Mouse (Mus musculus) forebrain, embryonic 14.5 days (tissue): ENCODE data around the gene Lyrm7. TPM values are rescaled to one million over a fixed set of nuclear protein-coding genes. Genes with fewer than 3 reads are reported as not detected.

Experiments
- ATAC-seq: fragments of 200-750 bp; cut with Nextera tagmentation; 2 replicates; pipeline ENCODE4 v1.8.0; 2017; ENCODE audit warnings: mild to moderate bottlenecking, moderate library complexity
- DNase-seq: peaks from one replicate; pipeline ENCODE4 v3.0.0-alpha.2; 2015; ENCODE audit warnings: low spot score
- H3K27ac ChIP-seq: fragments of 300-500 bp; sonication (generic); 2 replicates; pipeline ENCODE4 v1.5.1; 2014; ENCODE audit warnings: low read depth, mild to moderate bottlenecking, control low read depth, low read length, moderate library complexity
- H3K27me3 ChIP-seq: fragments of 300-500 bp; sonication (generic); replicated peaks from 2 replicates; pipeline ENCODE4 v1.6.1; 2014; ENCODE audit warnings: low read length, control low read depth, mixed read lengths; ENCODE audit not compliant: control insufficient read depth, insufficient read depth
- H3K36me3 ChIP-seq: fragments of 300-500 bp; sonication (generic); 2 replicates; pipeline ENCODE4 v1.6.1; 2014; ENCODE audit warnings: low read length, control low read depth; ENCODE audit not compliant: control insufficient read depth, insufficient read depth
- H3K4me1 ChIP-seq: fragments of 300-500 bp; sonication (generic); 2 replicates; pipeline ENCODE4 v1.6.1; 2014; ENCODE audit warnings: antibody characterized with exemption, low read length, control low read depth; ENCODE audit not compliant: control insufficient read depth, insufficient read depth
- H3K4me2 ChIP-seq: fragments of 300-500 bp; sonication (generic); 2 replicates; pipeline ENCODE4 v1.6.1; 2014; ENCODE audit warnings: mild to moderate bottlenecking, control low read depth, low read length
- H3K4me3 ChIP-seq: fragments of 300-500 bp; sonication (generic); 2 replicates; pipeline ENCODE4 v1.5.1; 2014; ENCODE audit warnings: low read depth, low read length, control low read depth
- H3K9ac ChIP-seq: fragments of 300-500 bp; sonication (generic); 2 replicates; pipeline ENCODE4 v1.6.1; 2014; ENCODE audit warnings: mild to moderate bottlenecking, low read length, control low read depth, moderate library complexity
- H3K9me3 ChIP-seq: fragments of 300-500 bp; sonication (generic); replicated peaks from 2 replicates; pipeline ENCODE4 v1.6.1; 2016; ENCODE audit warnings: low read length, control low read depth, mixed read lengths; ENCODE audit not compliant: control insufficient read depth
- WGBS: fragments of 180-500 bp; shearing (Covaris S2); extraction: QIAGEN DNeasy Blood & Tissue Kit; methylation state at CpG from one replicate; pipeline ENCODE4 v1.1.7; 2014; 5-methylcytosine and 5-hydroxymethylcytosine counted together
- polyA plus RNA-seq: library from polyadenylated mRNA; unstranded; fragments of >200 nt; fragmentation: Nextera tagmentation; extraction: Ambion mirVana; gene quantifications from 2 replicates; pipeline ENCODE4 v1.2.1, GENCODE M21; 2014

The Lyrm7 gene
- polyA plus RNA-seq, 1 experiment from 2014 or later: 13.2 TPM

- 72% methylated on average over 7 of the region's 7 CpGs for WGBS
- Histone ChIP-seq H3K36me3 (peaks cover 55% of the 10 kb centered on the region), H3K9me3 (no peaks in the 10 kb centered on the region), H3K27ac (no peak overlapping the region), H3K4me3 (no peak overlapping the region), H3K9ac (no peak overlapping the region), H3K4me2 (no peak overlapping the region), H3K4me1 (peaks cover 13% of the 10 kb centered on the region), H3K27me3 (no peaks in the 10 kb centered on the region)
- DNase-seq (no peak), ATAC-seq (no peak)
These were observed 11.3 kb upstream of the Lyrm7 start for GRCm38 (mm10) chr11:54871831-54872537.

- Histone ChIP-seq H3K27ac (no peak overlapping the region), H3K9ac (no peak overlapping the region; the same call in 1 of the 2 replicates), H3K4me2 (no peak overlapping the region), H3K4me3 (no peak overlapping the region), H3K9me3 (no peaks in the 10 kb centered on the region), H3K4me1 (peaks cover 13% of the 10 kb centered on the region), H3K36me3 (peaks cover 50% of the 10 kb centered on the region), H3K27me3 (no peaks in the 10 kb centered on the region)
- DNase-seq: no peak
- ATAC-seq: no peak
- WGBS: 83% methylated on average over 3 of the region's 3 CpGs
These were observed 8.6 kb upstream of the Lyrm7 start for GRCm38 (mm10) chr11:54869318-54869717.

- no peak overlapping the region for H3K4me3 ChIP-seq
- peaks cover 41% of the 10 kb centered on the region for H3K36me3 ChIP-seq
- ATAC-seq (no peak), DNase-seq (no peak)
- no peak overlapping the region for H3K9ac ChIP-seq
- 87% methylated on average over 2 of the region's 2 CpGs for WGBS
- no peaks in the 10 kb centered on the region for H3K9me3 ChIP-seq
- peak overlapping the region; percentile 53; the same call in 1 of the 2 replicates for H3K4me2 ChIP-seq
- H3K4me1 ChIP-seq: peaks cover 13% of the 10 kb centered on the region
- H3K27ac ChIP-seq: no peak overlapping the region
- H3K27me3 ChIP-seq: no peaks in the 10 kb centered on the region
These were observed 7.7 kb upstream of the Lyrm7 start for GRCm38 (mm10) chr11:54868445-54868844.

DNA sequence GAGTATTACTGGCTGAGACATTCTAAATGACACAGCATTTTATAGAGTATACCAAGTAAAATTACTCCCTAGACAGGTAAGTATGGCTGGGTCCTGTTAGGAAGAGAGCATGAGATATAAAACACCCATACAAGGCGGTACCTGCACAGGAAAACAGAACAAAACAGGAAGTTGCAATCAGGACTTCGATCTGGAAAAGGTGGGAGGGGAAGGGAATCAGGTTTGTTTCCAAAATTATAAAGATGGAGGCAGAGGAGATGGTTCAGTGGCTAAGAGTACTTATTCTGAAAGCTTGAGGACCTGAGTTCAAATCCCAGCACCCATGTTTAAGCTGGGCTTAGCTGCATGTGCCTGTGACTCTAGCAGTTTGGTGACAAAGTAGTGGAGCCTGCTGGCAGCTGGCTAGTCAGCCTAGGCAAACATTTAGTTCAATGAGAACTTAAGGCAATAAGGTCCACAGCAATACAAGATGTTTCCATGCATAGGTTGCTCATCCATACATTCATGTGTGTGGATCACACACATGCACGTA is 7.3 kb upstream of the Lyrm7 start:
- DNase-seq: no peak
- Histone ChIP-seq H3K4me2 (peak overlapping the region; percentile 53), H3K27me3 (no peaks in the 10 kb centered on the region), H3K36me3 (peaks cover 37% of the 10 kb centered on the region), H3K27ac (no peak overlapping the region), H3K9me3 (no peaks in the 10 kb centered on the region), H3K9ac (peak overlapping the region; percentile 98), H3K4me1 (peaks cover 13% of the 10 kb centered on the region), H3K4me3 (peak overlapping the region; percentile 90)
- 91% methylated on average over 3 of the region's 3 CpGs for WGBS
- no peak for ATAC-seq

DNA sequence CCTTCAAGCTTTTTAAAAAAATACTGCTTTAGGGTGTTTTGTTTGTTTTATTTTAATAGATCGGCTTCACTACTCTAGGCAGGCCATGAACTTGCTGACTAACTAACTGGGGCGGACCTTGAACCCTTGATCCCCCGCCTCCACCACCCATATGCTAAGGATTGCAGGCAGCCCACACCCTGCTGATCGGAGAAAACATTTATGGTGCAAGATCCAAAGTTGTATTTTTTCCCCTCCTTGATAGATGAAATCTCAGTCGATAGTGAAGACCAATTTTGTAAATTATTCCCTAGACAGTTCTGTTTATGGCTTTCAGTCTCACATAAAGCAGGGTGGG is 6.3 kb upstream of the Lyrm7 start:
- Histone ChIP-seq H3K9ac (peak overlapping the region; percentile 98), H3K4me1 (peaks cover 13% of the 10 kb centered on the region), H3K9me3 (no peaks in the 10 kb centered on the region), H3K36me3 (peaks cover 28% of the 10 kb centered on the region), H3K27me3 (no peaks in the 10 kb centered on the region), H3K4me3 (peak overlapping the region; percentile 90), H3K4me2 (peak overlapping the region; percentile 53), H3K27ac (peak overlapping the region; percentile 87; the same call in 1 of the 2 replicates)
- DNase-seq (no peak), ATAC-seq (0 out of 2 replicates have a peak, but pooled peaks have one; percentile 11)
- WGBS: 1% methylated on average over 5 of the region's 5 CpGs

DNA sequence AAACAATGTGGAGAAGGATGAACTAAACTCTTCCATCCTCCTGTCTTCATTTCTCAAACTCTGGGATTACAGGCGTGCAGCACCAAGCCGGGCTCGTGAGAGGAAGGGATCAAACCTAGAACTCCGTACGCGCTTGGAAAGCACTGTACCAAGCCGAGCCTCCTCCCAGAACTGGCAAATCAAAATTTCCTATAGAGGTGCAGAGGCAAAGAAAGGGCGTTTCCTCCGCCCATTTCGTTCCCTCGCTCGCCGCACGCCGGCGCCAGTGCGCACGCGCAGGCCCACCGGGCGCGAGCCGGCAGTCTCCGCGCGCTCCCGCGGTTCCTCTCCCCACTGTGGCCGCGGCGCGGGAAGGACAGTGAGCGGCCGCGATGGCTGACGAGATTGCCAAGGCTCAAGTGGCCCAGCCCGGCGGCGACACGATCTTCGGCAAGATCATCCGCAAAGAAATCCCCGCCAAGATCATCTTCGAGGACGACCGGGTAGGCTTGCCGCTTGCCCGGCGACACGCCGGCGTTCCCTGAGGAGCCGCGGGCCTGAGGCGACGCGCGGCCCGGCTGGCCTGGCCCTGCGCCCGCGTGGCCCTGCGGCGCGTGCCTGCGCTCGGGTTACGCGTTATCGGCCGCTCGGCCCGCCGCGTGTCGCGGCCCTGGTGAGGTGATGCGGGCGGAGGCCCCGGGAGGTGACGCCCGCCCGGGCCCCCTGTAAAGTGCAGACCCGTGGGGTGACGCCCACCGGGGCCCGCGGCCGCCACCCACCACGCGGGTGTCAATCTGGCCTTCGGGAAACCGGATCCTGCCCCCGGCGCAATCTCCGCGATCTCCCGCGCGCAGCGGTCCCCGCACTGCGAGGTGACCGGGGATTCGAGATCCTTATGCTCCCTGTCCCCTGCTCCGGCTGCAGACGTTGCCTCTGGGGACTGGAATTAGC is 5.7 kb upstream of the Lyrm7 start, which contains the start of gene Hint1:
Gene Hint1 (plus strand): TSS at position 265 of the 930 bp plus-strand sequence.
- Histone ChIP-seq H3K9ac (peak within 1 kb of the TSS; percentile 98), H3K27ac (peak within 1 kb of the TSS; percentile 87), H3K4me2 (peak within 1 kb of the TSS; percentile 53), H3K4me3 (peak within 1 kb of the TSS; percentile 90), H3K36me3 (peaks cover 21% of the 10 kb centered on the region), H3K4me1 (peaks cover 13% of the 10 kb centered on the region), H3K9me3 (no peaks in the 10 kb centered on the region), H3K27me3 (no peaks in the 10 kb centered on the region)
- DNase-seq (peak; percentile 94), ATAC-seq (peak; percentile 84)
- WGBS: under 1% methylated on average over 96 of the region's 107 CpGs

- WGBS: 74% methylated on average over 6 of the region's 6 CpGs
- no peak for ATAC-seq
These were observed 4.8 kb upstream of the Lyrm7 start for GRCm38 (mm10) chr11:54865330-54866085.

More at GRCm38 (mm10) chr11:54865330-54866085, 4.8 kb upstream of the Lyrm7 start:
- Histone ChIP-seq H3K9ac (peak overlapping the region; percentile 98), H3K27me3 (no peaks in the 10 kb centered on the region), H3K4me2 (peak overlapping the region; percentile 53), H3K4me1 (peaks cover 13% of the 10 kb centered on the region), H3K4me3 (peak overlapping the region; percentile 90), H3K9me3 (no peaks in the 10 kb centered on the region), H3K36me3 (peaks cover 13% of the 10 kb centered on the region), H3K27ac (peak overlapping the region; percentile 87)
- no peak for DNase-seq
